Mouse (Mus musculus): ENCODE results near the gene Tuba3b. TPM values are rescaled to one million over a fixed set of nuclear protein-coding genes. Genes with fewer than 3 reads are reported as not detected.

Gene Tuba3b
- polyA plus RNA-seq, 1 experiment from 2014 or later = not detected

GRCm38 (mm10) chr6:145591578-145591977 lies 24.0 kb upstream of the Tuba3b start:
- WGBS (ENCODE audit: insufficient replicate concordance) = 76% methylated on average over 1 of the region's 1 CpGs
- Histone ChIP-seq H3K36me3 (replicated peaks; ENCODE audit: insufficient read depth, low read length) (no peaks in the 10 kb centered on the region), H3K4me1 (ENCODE audit: insufficient read depth) (peaks cover 12% of the 10 kb centered on the region), H3K4me3 (ENCODE audit: low read depth, low read length) (no peak overlapping the region), H3K9me3 (ENCODE audit: low read length) (no peaks in the 10 kb centered on the region), H3K27ac (ENCODE audit: low read depth) (no peak overlapping the region), H3K4me2 (ENCODE audit: low read depth, low read length) (no peak overlapping the region), H3K27me3 (ENCODE audit: insufficient read depth, low read length) (no peaks in the 10 kb centered on the region), H3K9ac (replicated peaks) (no peak overlapping the region)
- ATAC-seq = no peak
- TF ChIP-seq CTCF (IDR thresholded peaks at IDR 0.05; ENCODE audit: low read depth) (no peak), EP300 (IDR thresholded peaks at IDR 0.05; ENCODE audit: low read depth) (no peak)
- no peak for DNase-seq

GRCm38 (mm10) chr6:145592036-145592435 lies 23.5 kb upstream of the Tuba3b start:
- H3K27me3 ChIP-seq (ENCODE audit: insufficient read depth, low read length) = no peaks in the 10 kb centered on the region
- H3K4me3 ChIP-seq (ENCODE audit: low read depth, low read length) = no peak overlapping the region
- H3K27ac ChIP-seq (ENCODE audit: low read depth) = no peak overlapping the region
- H3K4me1 ChIP-seq (ENCODE audit: insufficient read depth) = peaks cover 12% of the 10 kb centered on the region
- H3K9ac ChIP-seq (replicated peaks) = no peak overlapping the region
- no peak for ATAC-seq
- TF ChIP-seq CTCF (IDR thresholded peaks at IDR 0.05; ENCODE audit: low read depth) (no peak), EP300 (IDR thresholded peaks at IDR 0.05; ENCODE audit: low read depth) (no peak)
- no peak overlapping the region for H3K4me2 ChIP-seq (ENCODE audit: low read depth, low read length)
- DNase-seq = no peak
- H3K36me3 ChIP-seq (replicated peaks; ENCODE audit: insufficient read depth, low read length) = no peaks in the 10 kb centered on the region
- 65% methylated on average over 6 of the region's 6 CpGs for WGBS (ENCODE audit: insufficient replicate concordance)
- H3K9me3 ChIP-seq (ENCODE audit: low read length) = no peaks in the 10 kb centered on the region

- H3K4me1 ChIP-seq (ENCODE audit: insufficient read depth) = peaks cover 12% of the 10 kb centered on the region
- 72% methylated on average over 8 of the region's 8 CpGs for WGBS (ENCODE audit: insufficient replicate concordance)
- no peak overlapping the region for H3K4me2 ChIP-seq (ENCODE audit: low read depth, low read length)
- no peaks in the 10 kb centered on the region for H3K27me3 ChIP-seq (ENCODE audit: insufficient read depth, low read length)
- H3K4me3 ChIP-seq (ENCODE audit: low read depth, low read length) = no peak overlapping the region
- no peaks in the 10 kb centered on the region for H3K9me3 ChIP-seq (ENCODE audit: low read length)
- no peak overlapping the region for H3K27ac ChIP-seq (ENCODE audit: low read depth)
- no peak for ATAC-seq
- H3K9ac ChIP-seq (replicated peaks) = no peak overlapping the region
- no peak for TF ChIP-seq CTCF (IDR thresholded peaks at IDR 0.05; ENCODE audit: low read depth)
- no peak for TF ChIP-seq EP300 (IDR thresholded peaks at IDR 0.05; ENCODE audit: low read depth)
- H3K36me3 ChIP-seq (replicated peaks; ENCODE audit: insufficient read depth, low read length) = no peaks in the 10 kb centered on the region
- no peak for DNase-seq
Measured at GRCm38 (mm10) chr6:145592531-145592998, 23.0 kb upstream of the Tuba3b start.

- no peaks in the 10 kb centered on the region for H3K36me3 ChIP-seq (replicated peaks; ENCODE audit: insufficient read depth, low read length)
- DNase-seq (no peak), ATAC-seq (no peak)
- no peak overlapping the region for H3K9ac ChIP-seq (replicated peaks)
- H3K4me1 ChIP-seq (ENCODE audit: insufficient read depth) = peaks cover 17% of the 10 kb centered on the region
- H3K4me2 ChIP-seq (ENCODE audit: low read depth, low read length) = no peak overlapping the region
- 68% methylated on average over 7 of the region's 7 CpGs for WGBS (ENCODE audit: insufficient replicate concordance)
- no peak overlapping the region for H3K27ac ChIP-seq (ENCODE audit: low read depth)
- TF ChIP-seq CTCF (IDR thresholded peaks at IDR 0.05; ENCODE audit: low read depth) (no peak), EP300 (IDR thresholded peaks at IDR 0.05; ENCODE audit: low read depth) (no peak)
- H3K9me3 ChIP-seq (ENCODE audit: low read length) = no peaks in the 10 kb centered on the region
- H3K27me3 ChIP-seq (ENCODE audit: insufficient read depth, low read length) = no peaks in the 10 kb centered on the region
- H3K4me3 ChIP-seq (ENCODE audit: low read depth, low read length) = no peak overlapping the region
Measured at GRCm38 (mm10) chr6:145593991-145594390, 21.6 kb upstream of the Tuba3b start.

GRCm38 (mm10) chr6:145595905-145596304 lies 19.7 kb upstream of the Tuba3b start:
- no peaks in the 10 kb centered on the region for H3K9me3 ChIP-seq (ENCODE audit: low read length)
- H3K4me3 ChIP-seq (ENCODE audit: low read depth, low read length) = no peak overlapping the region
- no peak overlapping the region for H3K27ac ChIP-seq (ENCODE audit: low read depth)
- no peak for TF ChIP-seq EP300 (IDR thresholded peaks at IDR 0.05; ENCODE audit: low read depth)
- no peak for TF ChIP-seq CTCF (IDR thresholded peaks at IDR 0.05; ENCODE audit: low read depth)
- DNase-seq = no peak
- H3K4me1 ChIP-seq (ENCODE audit: insufficient read depth) = peaks cover 19% of the 10 kb centered on the region
- no peaks in the 10 kb centered on the region for H3K36me3 ChIP-seq (replicated peaks; ENCODE audit: insufficient read depth, low read length)
- no peak for ATAC-seq
- no peak overlapping the region for H3K9ac ChIP-seq (replicated peaks)
- no peaks in the 10 kb centered on the region for H3K27me3 ChIP-seq (ENCODE audit: insufficient read depth, low read length)
- H3K4me2 ChIP-seq (ENCODE audit: low read depth, low read length) = no peak overlapping the region
- 62% methylated on average over 4 of the region's 4 CpGs for WGBS (ENCODE audit: insufficient replicate concordance)

- no peaks in the 10 kb centered on the region for H3K36me3 ChIP-seq (replicated peaks; ENCODE audit: insufficient read depth, low read length)
- 41% methylated on average over 11 of the region's 11 CpGs for WGBS (ENCODE audit: insufficient replicate concordance)
- no peak overlapping the region for H3K4me3 ChIP-seq (ENCODE audit: low read depth, low read length)
- H3K27ac ChIP-seq (ENCODE audit: low read depth) = no peak overlapping the region
- no peaks in the 10 kb centered on the region for H3K27me3 ChIP-seq (ENCODE audit: insufficient read depth, low read length)
- H3K9me3 ChIP-seq (ENCODE audit: low read length) = no peaks in the 10 kb centered on the region
- H3K4me1 ChIP-seq (ENCODE audit: insufficient read depth) = peaks cover 7% of the 10 kb centered on the region; the same call in 1 of the 2 replicates
- H3K9ac ChIP-seq (replicated peaks) = no peak overlapping the region
- no peak for TF ChIP-seq EP300 (IDR thresholded peaks at IDR 0.05; ENCODE audit: low read depth)
- no peak for TF ChIP-seq CTCF (IDR thresholded peaks at IDR 0.05; ENCODE audit: low read depth)
- H3K4me2 ChIP-seq (ENCODE audit: low read depth, low read length) = no peak overlapping the region
- DNase-seq (no peak), ATAC-seq (no peak)
Measured at GRCm38 (mm10) chr6:145598794-145599555, 16.6 kb upstream of the Tuba3b start.
